Mouse (Mus musculus) forebrain, postnatal 0 days (tissue): Measurements from ENCODE around the gene Eme2. TPM values are rescaled to one million over a fixed set of nuclear protein-coding genes. Genes with fewer than 3 reads are reported as not detected.

Experiments
- ATAC-seq: fragments of 200-750 bp; cut with Nextera tagmentation; 2 replicates; pipeline ENCODE4 v1.8.0; 2017; ENCODE audit warnings: mild to moderate bottlenecking, moderate library complexity
- DNase-seq: peaks from one replicate; pipeline ENCODE4 v3.0.0-alpha.2; 2015
- H3K27ac ChIP-seq: fragments of 300-500 bp; sonication (generic); 2 replicates; pipeline ENCODE4 v1.5.1; 2014; ENCODE audit warnings: low read depth, mild to moderate bottlenecking, antibody characterized with exemption, low read length, moderate library complexity, mixed read lengths
- H3K27me3 ChIP-seq: fragments of 300-500 bp; sonication (generic); 2 replicates; pipeline ENCODE4 v1.6.1; 2014; ENCODE audit warnings: mild to moderate bottlenecking, low read length, mixed read lengths; ENCODE audit not compliant: insufficient read depth
- H3K36me3 ChIP-seq: fragments of 300-500 bp; sonication (generic); 2 replicates; pipeline ENCODE4 v1.6.1; 2014; ENCODE audit warnings: mild to moderate bottlenecking, moderate library complexity; ENCODE audit not compliant: insufficient read depth
- H3K4me1 ChIP-seq: fragments of 300-500 bp; sonication (generic); 2 replicates; pipeline ENCODE4 v1.6.1; 2014; ENCODE audit warnings: antibody characterized with exemption; ENCODE audit not compliant: insufficient read depth
- H3K4me2 ChIP-seq: fragments of 300-500 bp; sonication (generic); 2 replicates; pipeline ENCODE4 v1.6.1; 2014; ENCODE audit warnings: low read depth, mild to moderate bottlenecking, moderate library complexity
- H3K4me3 ChIP-seq: fragments of 300-500 bp; sonication (generic); 2 replicates; pipeline ENCODE4 v1.5.1; 2014; ENCODE audit warnings: low read depth, low read length, mixed read lengths
- H3K9ac ChIP-seq: fragments of 300-500 bp; sonication (generic); 2 replicates; pipeline ENCODE4 v1.6.1; 2014; ENCODE audit warnings: mild to moderate bottlenecking
- H3K9me3 ChIP-seq: fragments of 300-500 bp; sonication (generic); 2 replicates; pipeline ENCODE4 v1.6.1; 2016; ENCODE audit warnings: low read length
- CTCF ChIP-seq: sonication (generic); IDR thresholded peaks from 2 replicates; pipeline ENCODE4 v1.5.1; 2016; ENCODE audit warnings: antibody characterized with exemption, control low read depth, low read depth
- WGBS: fragments of 180-500 bp; shearing (Covaris S2); extraction: QIAGEN DNeasy Blood & Tissue Kit; methylation state at CpG from one replicate; pipeline ENCODE4 v1.1.7; 2014; 5-methylcytosine and 5-hydroxymethylcytosine counted together
- polyA plus RNA-seq: library from polyadenylated mRNA; unstranded; fragments of >200 nt; fragmentation: Nextera tagmentation; extraction: Ambion mirVana; gene quantifications from 2 replicates; pipeline ENCODE4 v1.2.1, GENCODE M21; 2015
- total RNA-seq: library from RNA; depleted of rRNA; stranded (reverse); fragments of >200 nt; gene quantifications from 2 replicates; pipeline ENCODE4 v1.2.3, GENCODE M21; 2014

Gene Eme2
- total and polyA plus RNA-seq, 2 experiments from 2014 or later, result 17.9 to 35.6 TPM

- H3K4me2 ChIP-seq, result no peak overlapping the region
- H3K36me3 ChIP-seq, result peaks cover 52% of the 10 kb centered on the region
- no peak overlapping the region for H3K4me3 ChIP-seq
- DNase-seq (no peak), ATAC-seq (no peak)
- H3K27me3 ChIP-seq, result no peaks in the 10 kb centered on the region
- H3K9me3 ChIP-seq, result no peaks in the 10 kb centered on the region
- no peak overlapping the region for H3K9ac ChIP-seq
- 91% methylated on average over 13 of the region's 13 CpGs for WGBS
- no peaks in the 10 kb centered on the region for H3K4me1 ChIP-seq
- TF ChIP-seq CTCF, result no peak
- H3K27ac ChIP-seq, result no peak overlapping the region
These were observed 38.3 kb downstream of the Eme2 start for GRCm38 (mm10) chr17:24856589-24856988.

GRCm38 (mm10) chr17:24855838-24856464 is 38.9 kb downstream of the Eme2 start:
- Histone ChIP-seq H3K4me1 (peaks cover 4% of the 10 kb centered on the region; the same call in 1 of the 2 replicates), H3K27me3 (no peaks in the 10 kb centered on the region), H3K9me3 (no peaks in the 10 kb centered on the region), H3K9ac (no peak overlapping the region), H3K27ac (no peak overlapping the region), H3K4me2 (no peak overlapping the region), H3K4me3 (no peak overlapping the region), H3K36me3 (peaks cover 45% of the 10 kb centered on the region)
- ATAC-seq (no peak), DNase-seq (no peak)
- TF ChIP-seq CTCF, result no peak
- WGBS, result 76% methylated on average over 3 of the region's 3 CpGs

DNA sequence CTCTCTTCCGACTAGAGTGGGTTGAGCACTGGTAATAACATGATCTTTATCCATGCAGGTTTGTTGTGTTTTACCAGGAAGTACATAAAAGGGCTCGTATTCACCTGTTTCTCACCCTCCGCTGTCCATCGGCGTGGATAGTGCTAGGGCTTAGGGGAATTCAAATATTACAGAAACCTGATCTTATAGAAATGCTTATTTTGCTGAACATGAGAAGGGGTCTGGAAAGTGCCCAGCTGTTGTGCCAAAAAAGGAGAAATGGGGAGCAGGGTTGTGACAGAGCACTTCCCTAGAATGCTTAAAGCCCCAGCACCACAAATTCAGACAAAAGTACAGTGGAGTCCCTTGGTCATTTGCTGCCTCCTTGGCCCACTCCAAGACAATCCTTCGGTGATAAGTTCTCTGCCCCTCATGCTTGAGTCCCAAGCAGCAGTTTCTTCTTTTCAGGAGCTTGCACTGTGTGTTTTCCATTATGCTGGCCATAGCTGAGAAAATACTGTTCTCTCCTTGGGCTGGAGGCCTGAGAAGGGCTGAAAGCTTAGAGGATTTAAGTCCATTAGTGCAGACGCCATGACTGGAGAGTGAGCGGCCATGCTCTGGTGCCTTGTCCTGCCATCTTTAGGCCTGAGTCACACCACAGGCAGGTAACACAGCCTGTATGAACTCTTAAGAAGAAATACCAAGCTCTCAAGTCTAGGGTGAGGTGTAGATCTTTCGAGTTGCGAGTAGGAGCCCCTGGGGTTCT is 43.3 kb downstream of the Eme2 start:
- H3K36me3 ChIP-seq, result peaks cover 29% of the 10 kb centered on the region
- H3K9ac ChIP-seq, result no peak overlapping the region
- H3K4me1 ChIP-seq, result peaks cover 16% of the 10 kb centered on the region; the same call in 1 of the 2 replicates
- H3K9me3 ChIP-seq, result no peaks in the 10 kb centered on the region
- DNase-seq (no peak), ATAC-seq (no peak)
- H3K27me3 ChIP-seq, result no peaks in the 10 kb centered on the region
- 80% methylated on average over 10 of the region's 10 CpGs for WGBS
- H3K4me2 ChIP-seq, result peak overlapping the region; percentile 96
- H3K4me3 ChIP-seq, result peak overlapping the region; percentile 84
- no peak for TF ChIP-seq CTCF
- H3K27ac ChIP-seq, result no peak overlapping the region

- under 1% methylated on average over 20 of the region's 20 CpGs for WGBS
- Histone ChIP-seq H3K27ac (peak overlapping the region; percentile 64; the same call in 1 of the 2 replicates), H3K4me2 (peak overlapping the region; percentile 96), H3K4me1 (peaks cover 16% of the 10 kb centered on the region; the same call in 1 of the 2 replicates), H3K27me3 (no peaks in the 10 kb centered on the region), H3K4me3 (peak overlapping the region; percentile 84), H3K36me3 (peaks cover 23% of the 10 kb centered on the region), H3K9me3 (no peaks in the 10 kb centered on the region), H3K9ac (peak overlapping the region; percentile 53)
- no peak for ATAC-seq
- DNase-seq, result peak; percentile 27
- no peak for TF ChIP-seq CTCF
These were observed 44.1 kb downstream of the Eme2 start for GRCm38 (mm10) chr17:24850773-24851127.

GRCm38 (mm10) chr17:24850065-24850772 is 44.7 kb downstream of the Eme2 start, which contains the start of gene Fahd1:
TSS of gene Fahd1 (minus strand) at chr17:24850364.
- H3K9ac ChIP-seq, result peak within 1 kb of the TSS; percentile 64
- peak within 1 kb of the TSS; percentile 93 for H3K27ac ChIP-seq
- peak within 1 kb of the TSS; percentile 96 for H3K4me2 ChIP-seq
- no peaks in the 10 kb centered on the region for H3K9me3 ChIP-seq
- peaks cover 17% of the 10 kb centered on the region for H3K36me3 ChIP-seq
- TF ChIP-seq CTCF, result no peak; the same call in 1 of the 2 replicates
- peaks cover 16% of the 10 kb centered on the region; the same call in 1 of the 2 replicates for H3K4me1 ChIP-seq
- no peaks in the 10 kb centered on the region for H3K27me3 ChIP-seq
- WGBS, result 1% methylated on average over 58 of the region's 58 CpGs
- ATAC-seq (peak; percentile 99), DNase-seq (peak; percentile 97)
- H3K4me3 ChIP-seq, result peak within 1 kb of the TSS; percentile 84

DNA sequence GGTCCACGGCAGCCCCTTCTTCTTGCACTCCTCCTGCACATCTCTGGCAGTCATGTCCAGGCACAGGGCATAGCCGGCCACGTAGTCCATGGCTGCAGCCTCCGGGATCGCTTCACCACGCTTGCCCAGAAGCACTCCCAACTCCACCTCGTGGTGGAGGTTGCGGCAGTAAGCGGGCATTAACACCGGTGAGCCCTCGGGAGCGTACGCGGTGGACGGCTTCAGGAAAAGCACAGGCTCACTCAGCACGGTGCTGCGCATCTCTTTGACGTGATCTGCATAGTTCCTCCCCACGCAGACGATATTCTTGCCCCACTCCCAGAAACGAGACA is 45.2 kb downstream of the Eme2 start:
- H3K9ac ChIP-seq, result peak overlapping the region; percentile 64
- no peaks in the 10 kb centered on the region for H3K9me3 ChIP-seq
- no peaks in the 10 kb centered on the region for H3K27me3 ChIP-seq
- peak overlapping the region; percentile 96 for H3K4me2 ChIP-seq
- peaks cover 14% of the 10 kb centered on the region for H3K36me3 ChIP-seq
- no peak for DNase-seq
- TF ChIP-seq CTCF, result peak; percentile 66
- peak overlapping the region; percentile 93 for H3K27ac ChIP-seq
- peak overlapping the region; percentile 84 for H3K4me3 ChIP-seq
- no peak for ATAC-seq
- 4% methylated on average over 21 of the region's 21 CpGs for WGBS
- H3K4me1 ChIP-seq, result peaks cover 16% of the 10 kb centered on the region; the same call in 1 of the 2 replicates
